Mouse (Mus musculus): ENCODE measurements around the gene Fam19a3. TPM values are rescaled to one million over a fixed set of nuclear protein-coding genes. Genes with fewer than 3 reads are reported as not detected.

The Fam19a3 gene
- 1.2 TPM for polyA plus RNA-seq (2017; shearing (Covaris generic))

DNA sequence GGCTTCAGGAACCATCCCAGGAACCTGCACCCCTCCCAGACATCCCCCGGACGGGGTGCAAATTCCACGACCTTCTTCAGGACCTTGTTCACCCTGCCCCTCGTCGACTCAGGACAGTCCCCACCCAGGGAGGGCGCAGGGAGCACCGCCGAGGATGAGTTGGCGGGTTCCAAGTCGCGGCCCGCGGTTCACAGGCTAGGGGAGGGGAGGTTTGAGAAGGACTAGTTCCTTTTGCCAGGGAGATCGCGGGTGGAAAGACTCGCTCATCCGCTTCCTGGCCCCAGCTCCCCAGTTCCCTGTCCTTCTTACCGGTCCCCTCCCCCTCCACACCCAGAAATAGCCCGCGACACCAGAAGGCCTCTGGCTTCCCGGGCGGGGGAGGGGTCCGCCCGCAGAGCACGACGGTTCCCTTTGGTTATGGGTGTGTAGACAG lies at the start of gene Fam19a3:
Gene Fam19a3, minus strand, starts transcription at position 370 of the 433 bp plus-strand sequence.

DNA sequence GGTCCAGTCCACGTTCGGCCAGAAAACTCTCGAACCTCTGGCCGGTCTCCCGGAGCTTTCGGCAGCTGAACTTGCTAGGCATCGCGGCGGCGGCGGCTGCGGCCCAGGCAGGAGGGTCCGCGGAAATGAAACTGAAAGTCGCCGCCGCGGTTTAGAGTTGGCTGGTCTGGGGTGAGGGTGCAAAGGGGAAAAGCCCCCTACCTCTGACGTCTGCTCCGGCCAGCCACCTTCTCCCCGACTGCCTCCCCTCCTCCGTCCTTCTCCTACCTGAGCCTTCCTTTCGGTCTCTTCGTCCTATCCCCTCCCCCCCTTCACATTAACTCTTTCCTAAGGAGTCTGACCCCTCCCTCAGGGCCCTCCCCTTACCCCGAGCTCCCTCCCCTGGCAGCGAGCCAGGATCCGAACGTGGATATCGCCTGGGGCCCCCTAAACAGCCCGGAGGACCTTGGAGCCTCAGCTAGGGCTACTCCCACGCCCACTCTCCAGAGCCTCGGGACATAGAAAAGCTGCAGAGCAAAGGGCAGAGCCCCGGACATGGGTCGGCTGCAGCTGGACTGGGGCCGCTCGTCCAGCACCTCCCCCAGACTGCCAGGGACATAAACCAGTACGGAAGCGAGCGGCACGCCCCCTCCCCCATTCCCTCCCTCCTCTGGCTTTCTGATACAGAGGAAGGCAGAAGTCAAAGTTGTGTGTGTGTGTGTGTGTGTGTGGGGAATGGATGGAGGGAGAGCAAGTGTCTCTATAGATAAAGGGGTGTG lies 36.5 kb upstream of the Fam19a3 start, which contains the start of gene Mov10:
Gene Mov10, minus strand, starts transcription at position 573 of the 758 bp plus-strand sequence.

GRCm38 (mm10) chr3:104788075-104788474 lies 6.4 kb upstream of the Fam19a3 start, which contains the start of gene Rhoc:
Gene Rhoc (plus strand): TSS chr3:104788375.

DNA sequence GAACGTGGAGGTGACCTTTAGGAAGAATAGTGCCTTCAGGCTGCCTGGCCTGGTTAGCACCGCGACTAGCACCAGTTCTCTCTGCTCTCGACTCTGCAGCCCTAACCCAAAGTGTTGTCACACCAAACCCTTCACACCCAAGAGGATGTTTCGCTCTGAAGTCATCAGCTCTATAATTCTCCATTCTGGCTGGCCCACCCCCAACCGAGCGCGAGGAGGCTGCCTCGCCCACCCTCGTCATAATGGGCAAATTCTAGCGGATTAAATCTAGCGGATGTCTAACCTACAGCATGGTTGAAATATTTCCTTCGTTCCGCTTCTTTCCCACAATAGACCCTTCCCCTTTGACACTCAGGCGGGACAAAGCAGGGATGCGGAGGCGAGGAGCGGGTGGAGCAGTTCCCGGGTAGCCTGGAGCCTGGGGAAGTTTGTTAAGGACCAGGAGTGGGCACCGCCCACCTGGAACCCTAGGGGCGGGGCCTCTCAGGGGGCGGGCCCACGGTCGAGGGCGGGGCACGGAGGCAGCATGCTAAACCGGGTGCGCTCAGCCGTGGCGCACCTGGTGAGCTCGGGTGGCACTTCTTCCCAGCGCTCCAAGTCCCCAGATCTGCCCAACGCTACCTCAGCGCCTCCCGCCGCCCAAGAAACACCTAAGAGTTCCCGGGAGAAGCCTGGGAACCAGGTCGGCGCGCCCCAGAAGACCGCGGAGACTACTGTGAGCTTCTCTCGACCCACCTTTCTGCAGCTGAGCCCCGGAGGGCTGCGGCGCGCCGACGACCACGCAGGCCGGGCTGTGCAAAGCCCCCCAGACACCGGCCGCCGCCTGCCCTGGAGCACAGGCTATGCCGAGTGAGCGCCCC lies 849 bp downstream of the Fam19a3 start, which contains the start of gene Ppm1j:
Gene Ppm1j, plus strand, starts transcription at position 496 of the 860 bp plus-strand sequence.

Other genes starting within 250 kb of the Fam19a3 start
- gene Slc16a1, start 143.2 kb downstream of the Fam19a3 start, polyA plus RNA-seq (2017; shearing (Covaris generic)) = 23.1 TPM
- gene Ppm1j, start 784 bp downstream of the Fam19a3 start, polyA plus RNA-seq (2017; shearing (Covaris generic)) = 62.9 TPM
- gene Rhoc, start 6.5 kb upstream of the Fam19a3 start, polyA plus RNA-seq (2017; shearing (Covaris generic)) = 13.8 TPM
- gene Mov10, start 36.7 kb upstream of the Fam19a3 start, polyA plus RNA-seq (2017; shearing (Covaris generic)) = 55.2 TPM
- 47.8 TPM for gene St7l, start 82.2 kb upstream of the Fam19a3 start, polyA plus RNA-seq (2017; shearing (Covaris generic))
- gene Capza1, start 82.7 kb upstream of the Fam19a3 start, polyA plus RNA-seq (2017; shearing (Covaris generic)) = 569 TPM
- 0.22 TPM for gene Wnt2b, start 180.1 kb upstream of the Fam19a3 start, polyA plus RNA-seq (2017; shearing (Covaris generic))

All from activated CD4-positive, CD25-positive, alpha-beta regulatory T cell, adult 9 weeks (primary cell).